Mouse (Mus musculus) cortical plate, adult 2 months (tissue): ENCODE data around the gene Ccdc148.

Experiments
- CTCF ChIP-seq: fragments of 200-500 bp; IDR thresholded peaks from 2 replicates; pipeline ENCODE4 v1.5.1; 2011; ENCODE audit warnings: mild to moderate bottlenecking, control low read depth, low read length; ENCODE audit not compliant: insufficient read depth; ENCODE audit errors: extremely low read depth
- POLR2A ChIP-seq: fragments of 200-500 bp; IDR thresholded peaks from 2 replicates; pipeline ENCODE4 v1.6.1; 2011; ENCODE audit warnings: mild to moderate bottlenecking, low read length, control low read depth; ENCODE audit not compliant: insufficient read depth; ENCODE audit errors: extremely low read depth

GRCm38 (mm10) chr2:59193117-59193516 lies 32.6 kb upstream of the Ccdc148 start:
- TF ChIP-seq POLR2A (no peak), CTCF (no peak)
